Mouse (Mus musculus) liver, adult 2 months (tissue): ENCODE measurements around the gene Sod2. TPM values are rescaled to one million over a fixed set of nuclear protein-coding genes. Genes with fewer than 3 reads are reported as not detected.

ENCODE experiments used
- DNase-seq: peaks from one replicate; pipeline ENCODE4 v3.0.0-alpha.2; 2011; ENCODE audit warnings: low read depth, low spot score; ENCODE audit errors: extremely low read depth
- H3K27ac ChIP-seq: fragments of 200-500 bp; replicated peaks from 2 replicates; pipeline ENCODE4 v1.5.1; 2012; ENCODE audit warnings: low read depth, mild to moderate bottlenecking, control low read depth, inconsistent platforms, low read length; ENCODE audit not compliant: insufficient read depth
- H3K27me3 ChIP-seq: fragments of 200-500 bp; 2 replicates; pipeline ENCODE4 v1.6.1; 2012; ENCODE audit warnings: mild to moderate bottlenecking, moderate library complexity, low read length, inconsistent platforms; ENCODE audit not compliant: control insufficient read depth, insufficient read depth
- H3K36me3 ChIP-seq: fragments of 200-500 bp; 2 replicates; pipeline ENCODE4 v1.6.1; 2012; ENCODE audit warnings: low read length, inconsistent platforms; ENCODE audit not compliant: control insufficient read depth, insufficient read depth
- H3K4me1 ChIP-seq: fragments of 200-500 bp; 2 replicates; pipeline ENCODE4 v1.6.1; 2011; ENCODE audit warnings: low read length; ENCODE audit not compliant: control insufficient read depth, insufficient read depth
- H3K4me3 ChIP-seq: fragments of 200-500 bp; 2 replicates; pipeline ENCODE4 v1.5.1; 2011; ENCODE audit warnings: low read depth, mild to moderate bottlenecking, control low read depth, low read length, moderate library complexity; ENCODE audit not compliant: insufficient read depth
- H3K79me2 ChIP-seq: fragments of 200-500 bp; 2 replicates; pipeline ENCODE4 v1.6.1; 2012; ENCODE audit warnings: inconsistent platforms, mild to moderate bottlenecking, low read length, moderate library complexity; ENCODE audit not compliant: control insufficient read depth, insufficient read depth
- H3K9ac ChIP-seq: fragments of 200-500 bp; 2 replicates; pipeline ENCODE4 v1.6.1; 2012; ENCODE audit warnings: low read depth, mild to moderate bottlenecking, control low read depth, inconsistent platforms, low read length
- CTCF ChIP-seq: fragments of 200-500 bp; IDR thresholded peaks from 2 replicates; pipeline ENCODE4 v1.5.1; 2011; ENCODE audit warnings: low read depth, low read length, control low read depth
- POLR2A ChIP-seq: fragments of 200-500 bp; IDR thresholded peaks from 2 replicates; pipeline ENCODE4 v1.6.1; 2011; ENCODE audit warnings: low read length, control low read depth; ENCODE audit not compliant: insufficient read depth; ENCODE audit errors: extremely low read depth
- WGBS: fragments of 180-500 bp; shearing (Covaris S2); methylation state at CpG from one replicate; pipeline ENCODE4 v1.1.7; 2018; 5-methylcytosine and 5-hydroxymethylcytosine counted together
- polyA plus RNA-seq: library from polyadenylated mRNA; depleted of rRNA; stranded (reverse); fragments of >200 nt; gene quantifications from 2 replicates; pipeline ENCODE4 v1.2.3, GENCODE M21; 2012
- total RNA-seq: library from RNA; depleted of rRNA; stranded (reverse); fragments of >200 nt; gene quantifications from 2 replicates; pipeline ENCODE4 v1.2.3, GENCODE M21; 2014

Gene Sod2
- total and polyA plus RNA-seq, 2 experiments = 169 to 597 TPM

GRCm38 (mm10) chr17:12991635-12992358 is 14.8 kb upstream of the Sod2 start:
- under 1% methylated on average over 80 of the region's 84 CpGs for WGBS
- peaks cover 11% of the 10 kb centered on the region; the same call in 1 of the 2 replicates for H3K4me1 ChIP-seq
- H3K27ac ChIP-seq = peak overlapping the region; percentile 99
- TF ChIP-seq CTCF (no peak), POLR2A (peak; percentile 57; the same call in 1 of the 2 replicates)
- H3K79me2 ChIP-seq = peaks cover 13% of the 10 kb centered on the region; the same call in 1 of the 2 replicates
- peak overlapping the region; percentile 100 for H3K9ac ChIP-seq
- peak; percentile 62 for DNase-seq
- no peaks in the 10 kb centered on the region for H3K27me3 ChIP-seq
- peak overlapping the region; percentile 89 for H3K4me3 ChIP-seq
- H3K36me3 ChIP-seq = no peaks in the 10 kb centered on the region

GRCm38 (mm10) chr17:12992470-12992991 is 14.1 kb upstream of the Sod2 start:
- Histone ChIP-seq H3K4me1 (peaks cover 11% of the 10 kb centered on the region; the same call in 1 of the 2 replicates), H3K36me3 (no peaks in the 10 kb centered on the region), H3K9ac (peak overlapping the region; percentile 72), H3K27ac (peak overlapping the region; percentile 73), H3K4me3 (peak overlapping the region; percentile 89), H3K27me3 (no peaks in the 10 kb centered on the region), H3K79me2 (peaks cover 11% of the 10 kb centered on the region; the same call in 1 of the 2 replicates)
- WGBS = under 1% methylated on average over 51 of the region's 51 CpGs
- DNase-seq = peak; percentile 87
- no peak for TF ChIP-seq CTCF
- TF ChIP-seq POLR2A = peak; percentile 38; the same call in 1 of the 2 replicates

GRCm38 (mm10) chr17:12994069-12994468 is 12.6 kb upstream of the Sod2 start, which contains the start of gene Wtap:
TSS of gene Wtap (minus strand) at chr17:12994169.
- peak within 1 kb of the TSS; percentile 89; the same call in 1 of the 2 replicates for H3K4me3 ChIP-seq
- H3K36me3 ChIP-seq = no peaks in the 10 kb centered on the region

GRCm38 (mm10) chr17:12996345-12996744 is 10.3 kb upstream of the Sod2 start:
- Histone ChIP-seq H3K4me3 (no peak overlapping the region), H3K36me3 (no peaks in the 10 kb centered on the region), H3K27ac (no peak overlapping the region), H3K4me1 (peaks cover 2% of the 10 kb centered on the region; the same call in 1 of the 2 replicates), H3K27me3 (no peaks in the 10 kb centered on the region), H3K79me2 (no peaks in the 10 kb centered on the region; the same call in 1 of the 2 replicates), H3K9ac (no peak overlapping the region)
- DNase-seq = peak; percentile 58
- 28% methylated on average over 3 of the region's 3 CpGs for whole genome bisulfite sequencing
- TF ChIP-seq CTCF (peak; percentile 30; the same call in 1 of the 2 replicates), POLR2A (no peak)

More at GRCm38 (mm10) chr17:12994069-12994468, 12.6 kb upstream of the Sod2 start, which contains the start of gene Wtap:
- Histone ChIP-seq H3K4me1 (peaks cover 6% of the 10 kb centered on the region; the same call in 1 of the 2 replicates), H3K27ac (no peak within 1 kb of the TSS), H3K79me2 (peaks cover 5% of the 10 kb centered on the region; the same call in 1 of the 2 replicates), H3K9ac (no peak within 1 kb of the TSS), H3K27me3 (no peaks in the 10 kb centered on the region)
- 75% methylated on average over 1 of the region's 1 CpGs for WGBS
- TF ChIP-seq CTCF (no peak), POLR2A (no peak)
- DNase-seq = no peak

GRCm38 (mm10) chr17:12997890-12998289 is 8.8 kb upstream of the Sod2 start:
- H3K4me1 ChIP-seq = peaks cover 2% of the 10 kb centered on the region; the same call in 1 of the 2 replicates
- H3K27me3 ChIP-seq = no peaks in the 10 kb centered on the region
- TF ChIP-seq CTCF (no peak), POLR2A (no peak)
- H3K4me3 ChIP-seq = no peak overlapping the region
- no peak overlapping the region for H3K27ac ChIP-seq
- 88% methylated on average over 5 of the region's 5 CpGs for WGBS
- H3K36me3 ChIP-seq = no peaks in the 10 kb centered on the region
- no peak for DNase-seq
- H3K79me2 ChIP-seq = no peaks in the 10 kb centered on the region; the same call in 1 of the 2 replicates
- no peak overlapping the region for H3K9ac ChIP-seq
